Mouse (Mus musculus) brown adipose tissue, adult 24 weeks (tissue): ENCODE measurements around the gene Nmrk2. TPM values are rescaled to one million over a fixed set of nuclear protein-coding genes. Genes with fewer than 3 reads are reported as not detected.

ENCODE experiments used
- H3K27ac ChIP-seq: fragments of 200-500 bp; replicated peaks from 2 replicates; pipeline ENCODE4 v1.5.1; 2012; ENCODE audit warnings: low read depth, mild to moderate bottlenecking, low read length
- H3K4me1 ChIP-seq: fragments of 200-500 bp; 2 replicates; pipeline ENCODE4 v1.6.1; 2012; ENCODE audit warnings: low read length, mixed read lengths; ENCODE audit not compliant: control insufficient read depth, insufficient read depth, insufficient read length
- H3K4me3 ChIP-seq: fragments of 200-500 bp; 2 replicates; pipeline ENCODE4 v1.5.1; 2012; ENCODE audit warnings: low read depth, mild to moderate bottlenecking, low read length, moderate library complexity; ENCODE audit not compliant: insufficient read depth
- polyA plus RNA-seq: library from polyadenylated mRNA; stranded (reverse); fragments of >200 nt; gene quantifications from 2 replicates; pipeline ENCODE4 v1.2.4, GENCODE M21; 2012; ENCODE audit not compliant: missing spikeins, insufficient read depth, insufficient read length

Nmrk2 gene
- polyA plus RNA-seq, 1 experiment: not detected

- Histone ChIP-seq H3K4me1 (peaks cover under 1% of the 10 kb centered on the region), H3K4me3 (no peak overlapping the region), H3K27ac (no peak overlapping the region)
Measured at GRCm38 (mm10) chr10:81198230-81198629, 3.6 kb downstream of the Nmrk2 start.

GRCm38 (mm10) chr10:81197305-81197704 lies 4.5 kb downstream of the Nmrk2 start:
- no peak overlapping the region for H3K4me3 ChIP-seq
- H3K4me1 ChIP-seq: peaks cover 5% of the 10 kb centered on the region
- H3K27ac ChIP-seq: no peak overlapping the region

- peaks cover 5% of the 10 kb centered on the region for H3K4me1 ChIP-seq
- no peak overlapping the region for H3K4me3 ChIP-seq
- H3K27ac ChIP-seq: no peak overlapping the region
Measured at GRCm38 (mm10) chr10:81196470-81197065, 5.3 kb downstream of the Nmrk2 start.

GRCm38 (mm10) chr10:81195300-81195699 lies 6.6 kb downstream of the Nmrk2 start:
- 0 out of 2 replicates have a peak overlapping the region, but pooled peaks have one; percentile 8 for H3K27ac ChIP-seq
- peak overlapping the region; percentile 3; the same call in 1 of the 2 replicates for H3K4me3 ChIP-seq
- peaks cover 5% of the 10 kb centered on the region for H3K4me1 ChIP-seq

- H3K4me3 ChIP-seq: peak overlapping the region; percentile 13; the same call in 1 of the 2 replicates
- peaks cover 5% of the 10 kb centered on the region for H3K4me1 ChIP-seq
- H3K27ac ChIP-seq: peak overlapping the region; percentile 8; the same call in 1 of the 2 replicates
Measured at GRCm38 (mm10) chr10:81193991-81194774, 7.7 kb downstream of the Nmrk2 start.

GRCm38 (mm10) chr10:81192968-81193501 lies 8.8 kb downstream of the Nmrk2 start:
- peak overlapping the region; percentile 69 for H3K4me3 ChIP-seq
- no peak overlapping the region for H3K27ac ChIP-seq
- peaks cover 5% of the 10 kb centered on the region for H3K4me1 ChIP-seq

- Histone ChIP-seq H3K27ac (peak overlapping the region; percentile 66), H3K4me1 (peaks cover 5% of the 10 kb centered on the region), H3K4me3 (peak overlapping the region; percentile 69)
Measured at GRCm38 (mm10) chr10:81192270-81192967, 9.4 kb downstream of the Nmrk2 start.

- Histone ChIP-seq H3K4me3 (no peak overlapping the region), H3K27ac (no peak overlapping the region), H3K4me1 (peaks cover 5% of the 10 kb centered on the region)
Measured at GRCm38 (mm10) chr10:81191342-81191982, 10.4 kb downstream of the Nmrk2 start.

- Histone ChIP-seq H3K4me3 (no peak overlapping the region), H3K27ac (no peak overlapping the region), H3K4me1 (peaks cover 5% of the 10 kb centered on the region)
Measured at GRCm38 (mm10) chr10:81190912-81191321, 10.9 kb downstream of the Nmrk2 start.

- no peak overlapping the region for H3K4me3 ChIP-seq
- H3K27ac ChIP-seq: no peak overlapping the region
- H3K4me1 ChIP-seq: peaks cover 5% of the 10 kb centered on the region
Measured at GRCm38 (mm10) chr10:81190236-81190911, 11.5 kb downstream of the Nmrk2 start.

- Histone ChIP-seq H3K27ac (no peak overlapping the region), H3K4me3 (no peak overlapping the region), H3K4me1 (peaks cover 5% of the 10 kb centered on the region)
Measured at GRCm38 (mm10) chr10:81189821-81190220, 12.0 kb downstream of the Nmrk2 start.

- Histone ChIP-seq H3K27ac (no peak overlapping the region), H3K4me3 (no peak overlapping the region)
Measured at GRCm38 (mm10) chr10:81187161-81187560, 14.7 kb downstream of the Nmrk2 start.

GRCm38 (mm10) chr10:81184765-81185164 lies 17.1 kb downstream of the Nmrk2 start:
- Histone ChIP-seq H3K4me1 (no peaks in the 10 kb centered on the region), H3K4me3 (no peak overlapping the region), H3K27ac (peak overlapping the region; percentile 26; the same call in 1 of the 2 replicates)

More at GRCm38 (mm10) chr10:81187161-81187560, 14.7 kb downstream of the Nmrk2 start:
- no peaks in the 10 kb centered on the region for H3K4me1 ChIP-seq

- Histone ChIP-seq H3K4me3 (peak within 1 kb of the TSS; percentile 75), H3K4me1 (no peaks in the 10 kb centered on the region), H3K27ac (peak within 1 kb of the TSS; percentile 82)
Measured at GRCm38 (mm10) chr10:81183805-81184204, 18.0 kb downstream of the Nmrk2 start, which contains the start of gene 4930442H23Rik. Gene 4930442H23Rik (minus strand): TSS chr10:81183849.
